Mouse (Mus musculus) small intestine, adult 2 months (tissue): Measurements from ENCODE around the gene Zic4. TPM values are rescaled to one million over a fixed set of nuclear protein-coding genes. Genes with fewer than 3 reads are reported as not detected.

ENCODE experiments used
- H3K27ac ChIP-seq: fragments of 200-500 bp; 2 replicates; pipeline ENCODE4 v1.5.1; 2012; ENCODE audit warnings: low read depth, low read length, control low read depth, inconsistent platforms; ENCODE audit not compliant: insufficient read depth
- H3K27me3 ChIP-seq: fragments of 200-500 bp; 2 replicates; pipeline ENCODE4 v1.6.1; 2012; ENCODE audit warnings: mild to moderate bottlenecking, moderate library complexity, low read length, inconsistent platforms; ENCODE audit not compliant: control insufficient read depth, insufficient read depth
- H3K36me3 ChIP-seq: fragments of 200-500 bp; 2 replicates; pipeline ENCODE4 v1.6.1; 2012; ENCODE audit warnings: mild to moderate bottlenecking, low read length, control low read depth, inconsistent platforms; ENCODE audit not compliant: control insufficient read depth, insufficient read depth
- H3K4me1 ChIP-seq: fragments of 200-500 bp; 2 replicates; pipeline ENCODE4 v1.6.1; 2012; ENCODE audit warnings: low read length, inconsistent platforms, mixed read lengths; ENCODE audit not compliant: control insufficient read depth, insufficient read depth, insufficient read length
- H3K4me3 ChIP-seq: fragments of 200-500 bp; 2 replicates; pipeline ENCODE4 v1.5.1; 2012; ENCODE audit warnings: low read depth, mild to moderate bottlenecking, control low read depth, inconsistent platforms, low read length, moderate library complexity
- CTCF ChIP-seq: fragments of 200-500 bp; IDR thresholded peaks from 2 replicates; pipeline ENCODE4 v1.5.1; 2012; ENCODE audit warnings: low read depth, mild to moderate bottlenecking, control low read depth, inconsistent platforms, low read length, moderate library complexity, mixed read lengths; ENCODE audit not compliant: insufficient replicate concordance, insufficient read length; ENCODE audit errors: extremely low read depth
- POLR2A ChIP-seq: fragments of 200-500 bp; IDR thresholded peaks from 2 replicates; pipeline ENCODE4 v1.6.1; 2012; ENCODE audit warnings: low read depth, mild to moderate bottlenecking, control low read depth, inconsistent platforms, low read length, moderate library complexity
- WGBS: fragments of 180-500 bp; shearing (Covaris S2); methylation state at CpG from one replicate; pipeline ENCODE4 v1.1.7; 2018; 5-methylcytosine and 5-hydroxymethylcytosine counted together
- polyA plus RNA-seq: library from polyadenylated mRNA; depleted of rRNA; stranded (reverse); fragments of >200 nt; gene quantifications from 2 replicates; pipeline ENCODE4 v1.2.3, GENCODE M21; 2012

Gene Zic4
- polyA plus RNA-seq, 1 experiment: not detected

DNA sequence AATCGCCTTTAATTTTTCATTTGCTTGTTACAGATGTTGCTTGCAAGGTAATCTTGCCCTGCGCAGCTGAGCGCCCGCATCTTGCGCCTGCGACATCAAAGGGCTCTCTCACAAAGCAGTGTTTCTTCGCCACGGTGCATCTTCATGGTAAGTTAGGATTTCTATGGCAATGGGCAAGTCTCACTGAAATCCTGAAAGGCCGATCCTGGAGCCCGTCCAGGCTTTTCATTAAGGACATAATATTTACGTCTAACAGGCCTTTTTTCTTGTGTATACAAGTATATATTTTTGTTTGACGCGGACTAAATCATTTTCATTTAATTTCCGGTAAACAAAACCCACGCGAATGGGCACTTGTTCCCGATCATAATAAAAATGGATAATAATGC, 24.3 kb downstream of the Zic4 start:
- Histone ChIP-seq H3K27ac (no peak overlapping the region), H3K4me1 (no peaks in the 10 kb centered on the region; the same call in 1 of the 2 replicates), H3K27me3 (peaks cover 52% of the 10 kb centered on the region), H3K36me3 (no peaks in the 10 kb centered on the region), H3K4me3 (no peak overlapping the region)
- TF ChIP-seq POLR2A (no peak), CTCF (no peak)
- WGBS: 5% methylated on average over 17 of the region's 17 CpGs

DNA sequence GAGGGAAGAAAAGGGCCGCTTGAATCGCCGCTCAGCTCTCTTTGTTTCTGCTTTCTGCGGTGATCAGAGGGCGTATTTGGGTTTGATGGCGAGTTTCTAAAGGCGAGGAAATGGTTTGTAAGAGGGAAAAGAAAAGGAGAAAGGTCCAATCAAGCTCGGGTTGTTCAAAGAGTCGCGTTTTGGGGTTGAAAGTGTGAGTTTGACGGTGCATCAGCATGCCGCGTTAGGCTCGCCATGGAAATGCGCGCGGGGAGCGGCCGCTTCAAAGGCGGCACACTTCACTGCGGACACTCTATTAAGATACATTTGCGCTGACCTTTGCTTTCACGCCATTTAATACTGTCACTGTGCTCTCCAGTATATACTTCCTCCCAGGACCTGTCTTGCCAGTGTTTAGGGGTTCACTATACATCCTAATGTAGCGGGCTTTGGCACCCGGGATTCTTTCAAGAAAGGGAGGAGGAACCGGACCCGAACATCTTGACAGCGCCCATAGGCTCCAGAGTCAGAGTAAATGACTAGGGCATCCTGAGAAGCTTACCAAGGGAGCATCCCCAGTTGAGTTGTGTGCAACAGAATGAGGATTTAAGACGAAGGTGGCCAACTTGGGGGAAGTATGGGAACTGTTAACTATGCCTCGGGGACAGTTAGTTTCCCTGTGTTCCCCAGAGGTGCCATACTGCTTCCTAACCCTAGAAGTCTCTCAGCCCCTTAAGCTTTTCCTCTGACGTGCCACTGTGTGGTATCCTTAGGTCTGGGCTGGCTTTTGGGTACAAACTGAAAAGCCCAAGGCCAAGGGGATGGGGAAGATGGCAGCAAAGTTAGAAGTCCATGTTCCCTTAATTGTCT, 24.9 kb downstream of the Zic4 start:
- H3K4me1 ChIP-seq: no peaks in the 10 kb centered on the region
- no peaks in the 10 kb centered on the region for H3K36me3 ChIP-seq
- WGBS: 4% methylated on average over 31 of the region's 31 CpGs
- peaks cover 49% of the 10 kb centered on the region for H3K27me3 ChIP-seq
- H3K27ac ChIP-seq: no peak overlapping the region
- TF ChIP-seq CTCF: no peak
- TF ChIP-seq POLR2A: no peak
- H3K4me3 ChIP-seq: no peak overlapping the region

DNA sequence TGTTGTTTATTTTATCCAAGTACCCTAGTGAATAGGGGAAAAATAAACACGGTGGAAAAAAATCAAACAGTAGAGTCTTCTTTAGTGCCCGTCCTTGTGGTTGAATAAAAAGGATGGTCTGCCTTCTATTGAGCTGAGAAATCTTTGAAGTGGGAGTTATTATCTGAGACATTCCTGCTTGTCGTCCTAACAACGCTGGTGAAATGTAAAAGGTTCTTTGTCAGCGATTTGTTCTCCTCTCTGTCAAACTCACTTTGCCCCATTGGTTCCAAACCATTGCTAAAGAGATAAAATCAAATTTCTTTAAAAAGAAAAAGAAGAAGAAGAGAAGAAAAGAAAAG, 25.5 kb downstream of the Zic4 start:
- WGBS: 3% methylated on average over 5 of the region's 5 CpGs
- Histone ChIP-seq H3K4me1 (no peaks in the 10 kb centered on the region), H3K27me3 (peaks cover 43% of the 10 kb centered on the region)

GRCm38 (mm10) chr9:91388173-91388572, 26.0 kb downstream of the Zic4 start:
- Histone ChIP-seq H3K4me1 (no peaks in the 10 kb centered on the region), H3K27me3 (peaks cover 41% of the 10 kb centered on the region), H3K27ac (no peak overlapping the region), H3K36me3 (no peaks in the 10 kb centered on the region), H3K4me3 (no peak overlapping the region)
- TF ChIP-seq CTCF: no peak
- TF ChIP-seq POLR2A: no peak
- 4% methylated on average over 4 of the region's 4 CpGs for WGBS

More for the DNA sequence above, 25.5 kb downstream of the Zic4 start:
- TF ChIP-seq POLR2A (no peak), CTCF (no peak)
- Histone ChIP-seq H3K27ac (no peak overlapping the region), H3K4me3 (no peak overlapping the region), H3K36me3 (no peaks in the 10 kb centered on the region)

DNA sequence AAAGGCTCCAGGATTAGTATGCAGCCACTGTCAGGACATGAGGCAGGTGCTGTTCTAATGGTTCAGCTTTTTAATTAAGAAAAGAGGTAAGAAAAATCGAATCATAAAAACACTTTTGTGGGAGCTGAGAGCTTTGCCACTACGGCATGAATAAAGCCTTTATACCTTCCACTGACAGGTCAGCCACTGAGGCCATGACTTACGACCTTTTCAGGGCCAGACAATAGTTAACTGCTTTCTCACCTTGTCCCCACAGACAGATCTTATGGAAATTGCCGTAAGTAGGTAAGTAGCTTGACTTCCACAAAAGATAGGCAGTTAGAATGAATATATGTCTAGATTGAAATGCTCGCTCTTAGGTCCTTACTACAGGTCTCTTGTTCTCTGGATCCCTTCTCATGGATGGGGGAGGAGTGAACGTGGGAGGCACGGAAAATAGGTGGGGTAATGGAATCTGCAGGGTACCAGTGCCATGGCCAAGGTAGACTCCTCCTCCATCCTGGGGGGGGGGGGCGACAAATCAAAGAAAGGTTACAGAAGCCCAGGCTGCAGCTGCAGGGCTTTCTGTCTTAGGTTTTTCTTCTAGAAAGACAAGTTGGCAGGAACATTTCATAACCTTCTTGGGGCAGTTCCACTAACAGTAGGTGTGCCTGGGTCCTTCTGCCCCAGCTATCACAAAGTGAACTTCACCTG, 31.3 kb downstream of the Zic4 start:
- no peak for TF ChIP-seq CTCF
- TF ChIP-seq POLR2A: no peak
- Histone ChIP-seq H3K36me3 (no peaks in the 10 kb centered on the region), H3K4me3 (no peak overlapping the region), H3K27ac (no peak overlapping the region), H3K27me3 (peaks cover 17% of the 10 kb centered on the region), H3K4me1 (no peaks in the 10 kb centered on the region)
- WGBS: 9% methylated on average over 8 of the region's 8 CpGs

GRCm38 (mm10) chr9:91394211-91394646, 32.0 kb downstream of the Zic4 start:
- H3K36me3 ChIP-seq: no peaks in the 10 kb centered on the region
- no peak overlapping the region for H3K27ac ChIP-seq
- WGBS: 4% methylated on average over 14 of the region's 14 CpGs
- peaks cover 17% of the 10 kb centered on the region for H3K27me3 ChIP-seq
- no peaks in the 10 kb centered on the region for H3K4me1 ChIP-seq
- H3K4me3 ChIP-seq: no peak overlapping the region
- TF ChIP-seq POLR2A (no peak), CTCF (no peak)

DNA sequence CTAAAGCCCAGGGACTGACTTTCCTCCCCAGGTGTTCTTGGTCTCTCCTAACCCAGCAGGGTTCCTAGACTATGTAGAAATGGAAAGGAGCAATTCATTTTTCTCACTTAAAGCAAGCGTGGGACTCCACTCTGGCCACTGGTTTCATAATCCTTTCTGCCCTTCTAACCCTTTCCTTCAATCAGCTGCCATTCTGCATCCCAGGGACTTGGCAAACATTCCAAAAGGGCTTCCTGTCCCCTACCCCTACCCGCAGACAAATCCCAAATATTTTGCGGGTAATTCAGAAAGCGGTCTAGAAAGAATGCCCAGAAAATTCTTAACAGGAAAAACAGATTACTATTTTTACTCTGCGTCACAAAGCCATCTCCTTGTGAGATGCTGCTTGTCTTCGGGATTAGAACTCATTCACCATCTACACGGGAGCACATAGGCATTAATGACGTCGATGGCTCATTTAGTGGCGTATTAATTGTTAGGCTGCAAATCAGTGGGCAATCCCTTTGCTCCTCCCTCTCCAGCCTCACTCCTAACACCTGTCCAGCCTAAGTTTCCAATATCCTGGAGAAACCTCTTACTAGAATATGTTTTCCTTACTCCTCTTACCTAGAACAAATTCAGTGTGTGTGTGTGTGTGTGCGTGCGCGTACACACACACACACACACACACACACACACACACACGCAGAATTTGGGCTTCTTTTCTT, 33.0 kb downstream of the Zic4 start:
- Histone ChIP-seq H3K36me3 (no peaks in the 10 kb centered on the region), H3K27me3 (peaks cover 17% of the 10 kb centered on the region), H3K27ac (no peak overlapping the region), H3K4me1 (no peaks in the 10 kb centered on the region), H3K4me3 (no peak overlapping the region)
- TF ChIP-seq CTCF (no peak), POLR2A (no peak)
- WGBS: 13% methylated on average over 14 of the region's 14 CpGs
